9 mouse cellular contexts compared by ENCODE assay signal in the genomic region with DNA sequence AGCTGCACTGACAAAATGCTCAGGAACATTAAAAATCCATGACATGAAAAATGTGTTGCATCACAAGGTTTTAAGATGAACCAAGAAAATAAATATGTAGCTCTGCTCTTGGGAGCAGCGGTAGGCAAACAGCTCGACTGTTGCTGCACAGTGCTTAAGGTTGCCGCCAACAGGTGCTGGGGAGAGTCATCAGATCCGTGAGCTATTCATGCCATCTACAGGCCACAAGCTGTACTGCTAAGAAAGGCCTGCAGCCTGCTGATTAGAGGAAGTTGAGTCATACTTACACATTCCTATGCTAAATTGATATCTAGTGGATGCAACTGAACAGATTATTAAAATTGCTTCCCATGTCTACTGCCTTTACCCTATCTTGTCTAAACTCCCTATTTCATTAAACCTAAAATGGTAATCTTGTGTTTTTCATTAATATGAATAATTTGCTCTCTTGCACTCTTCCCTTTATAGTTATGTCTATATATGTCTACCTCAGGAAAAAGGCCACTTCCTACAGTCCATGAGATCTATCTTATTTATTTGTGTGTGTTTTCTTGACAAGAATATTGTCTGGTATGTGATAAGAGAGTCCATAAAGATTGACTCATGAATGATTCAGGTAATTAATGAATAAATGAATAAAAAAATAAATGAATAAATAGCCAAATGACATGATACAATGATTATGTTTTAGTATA.
DNase-seq lines count a peak whose midpoint lies in the region; ATAC-seq and TF ChIP-seq lines count a peak whose summit lies in the region.
"Had no signal": no experiment of that assay in that cellular context is flagged by ENCODE, and none has a peak within 500 bp of the region (broad histone marks: within the 10 kb centered on the region; RNA-seq: fewer than 3 reads in every experiment).

No protein-coding gene starts in this region.

- 6% methylated on average over 4 of the region's 4 CpGs for WGBS in heart, embryonic 12.5 days
- 4% methylated on average over 4 of the region's 4 CpGs for WGBS in liver, adult 2 months
- 2% methylated on average over 4 of the region's 4 CpGs for WGBS in neural tube, embryonic 14.5 days

- ATAC-seq in heart, embryonic 12.5 days (ENCODE audit: insufficient number of reproducible peaks, low FRiP score) = 0 out of 2 replicates have a peak, but pooled peaks have one; percentile 71
- ATAC-seq in neural tube, embryonic 14.5 days (ENCODE audit: low read depth) = peak; percentile 98

- H3K79me2 ChIP-seq in liver, adult 2 months (ENCODE audit: control insufficient read depth, insufficient read depth, low read length) = no peaks in the 10 kb centered on the region

- no peaks in the 10 kb centered on the region for H3K36me3 ChIP-seq in heart, embryonic 12.5 days
- H3K36me3 ChIP-seq in liver, adult 2 months (ENCODE audit: control insufficient read depth, insufficient read depth, low read length) = no peaks in the 10 kb centered on the region
- H3K36me3 ChIP-seq in neural tube, embryonic 14.5 days (ENCODE audit: control insufficient read depth, insufficient read depth, low read length) = no peaks in the 10 kb centered on the region
- H3K36me3 ChIP-seq: embryonic facial prominence, embryonic 15.5 days had no signal

- H3K9me3 ChIP-seq in heart, embryonic 12.5 days (replicated peaks) = no peaks in the 10 kb centered on the region
- H3K9me3 ChIP-seq in neural tube, embryonic 14.5 days (ENCODE audit: control insufficient read depth, low read length) = no peaks in the 10 kb centered on the region
- H3K9me3 ChIP-seq: embryonic facial prominence, embryonic 15.5 days had no signal

- H3K27me3 ChIP-seq in heart, embryonic 12.5 days (replicated peaks) = no peaks in the 10 kb centered on the region
- no peaks in the 10 kb centered on the region for H3K27me3 ChIP-seq in liver, adult 2 months (ENCODE audit: control insufficient read depth, insufficient read depth, low read length)
- H3K27me3 ChIP-seq in neural tube, embryonic 14.5 days (ENCODE audit: control insufficient read depth, insufficient read depth, low read length) = no peaks in the 10 kb centered on the region
- H3K27me3 ChIP-seq: embryonic facial prominence, embryonic 15.5 days had no signal

- no peak overlapping the region for H3K4me3 ChIP-seq in cortical plate, adult 2 months (ENCODE audit: insufficient read depth, low read length)
- H3K4me3 ChIP-seq in heart, embryonic 12.5 days = no peak overlapping the region
- no peak overlapping the region for H3K4me3 ChIP-seq in liver, adult 2 months (ENCODE audit: insufficient read depth, low read depth, low read length)
- H3K4me3 ChIP-seq in neural tube, embryonic 14.5 days (ENCODE audit: low read depth, low read length) = no peak overlapping the region
- H3K4me3 ChIP-seq: embryonic facial prominence, embryonic 15.5 days had no signal

- TF ChIP-seq CTCF in cortical plate, adult 2 months (IDR thresholded peaks at IDR 0.05; ENCODE audit: extremely low read depth, insufficient read depth, low read length) = peak; percentile 89
- peak; percentile 77 for TF ChIP-seq CTCF in liver, adult 2 months (IDR thresholded peaks at IDR 0.05; ENCODE audit: low read depth, low read length)

- DNase-seq in 3T3-L1 (ENCODE audit: low read depth, low spot score) (peak; percentile 78), ZHBTc4 (ENCODE audit: low read depth, low spot score) (peak; percentile 64)
- peak; percentile 55 for DNase-seq in kidney, postnatal 10 days
- DNase-seq in liver, adult 2 months (ENCODE audit: extremely low read depth, low read depth, low spot score) = peak; percentile 66
- no peak for DNase-seq in spleen, adult 12 weeks (ENCODE audit: low spot score)

- H3K9ac ChIP-seq in heart, embryonic 12.5 days = no peak overlapping the region
- no peak overlapping the region for H3K9ac ChIP-seq in liver, adult 2 months (ENCODE audit: low read depth, low read length)
- no peak overlapping the region for H3K9ac ChIP-seq in neural tube, embryonic 14.5 days (replicated peaks; ENCODE audit: low read depth, low read length)
- H3K9ac ChIP-seq: embryonic facial prominence, embryonic 15.5 days had no signal

- H3K27ac ChIP-seq in cortical plate, adult 2 months (ENCODE audit: insufficient read depth, low read length) = no peak overlapping the region
- no peak overlapping the region for H3K27ac ChIP-seq in heart, embryonic 12.5 days (ENCODE audit: poor library complexity, severe bottlenecking)
- no peak overlapping the region for H3K27ac ChIP-seq in liver, adult 2 months (replicated peaks; ENCODE audit: insufficient read depth, low read depth, low read length)
- no peak overlapping the region for H3K27ac ChIP-seq in neural tube, embryonic 14.5 days (ENCODE audit: low read depth, low read length)
- H3K27ac ChIP-seq: embryonic facial prominence, embryonic 15.5 days had no signal

- no peak for TF ChIP-seq POLR2A in cortical plate, adult 2 months (IDR thresholded peaks at IDR 0.05; ENCODE audit: extremely low read depth, insufficient read depth, low read length)
- TF ChIP-seq POLR2A in liver, adult 2 months (IDR thresholded peaks at IDR 0.05; ENCODE audit: extremely low read depth, insufficient read depth, low read length) = no peak

- H3K4me2 ChIP-seq in heart, embryonic 12.5 days = no peak overlapping the region
- no peak overlapping the region for H3K4me2 ChIP-seq in neural tube, embryonic 14.5 days (ENCODE audit: low read depth, low read length)
- H3K4me2 ChIP-seq: embryonic facial prominence, embryonic 15.5 days had no signal

- no peaks in the 10 kb centered on the region for H3K4me1 ChIP-seq in cortical plate, adult 2 months (ENCODE audit: control insufficient read depth, insufficient read depth, low read length)
- no peaks in the 10 kb centered on the region for H3K4me1 ChIP-seq in heart, embryonic 12.5 days (replicated peaks)
- no peaks in the 10 kb centered on the region for H3K4me1 ChIP-seq in liver, adult 2 months (ENCODE audit: control insufficient read depth, insufficient read depth, low read length)
- no peaks in the 10 kb centered on the region for H3K4me1 ChIP-seq in neural tube, embryonic 14.5 days (ENCODE audit: control insufficient read depth, insufficient read depth, low read length)
- H3K4me1 ChIP-seq: embryonic facial prominence, embryonic 15.5 days had no signal
